In the genomic region with DNA sequence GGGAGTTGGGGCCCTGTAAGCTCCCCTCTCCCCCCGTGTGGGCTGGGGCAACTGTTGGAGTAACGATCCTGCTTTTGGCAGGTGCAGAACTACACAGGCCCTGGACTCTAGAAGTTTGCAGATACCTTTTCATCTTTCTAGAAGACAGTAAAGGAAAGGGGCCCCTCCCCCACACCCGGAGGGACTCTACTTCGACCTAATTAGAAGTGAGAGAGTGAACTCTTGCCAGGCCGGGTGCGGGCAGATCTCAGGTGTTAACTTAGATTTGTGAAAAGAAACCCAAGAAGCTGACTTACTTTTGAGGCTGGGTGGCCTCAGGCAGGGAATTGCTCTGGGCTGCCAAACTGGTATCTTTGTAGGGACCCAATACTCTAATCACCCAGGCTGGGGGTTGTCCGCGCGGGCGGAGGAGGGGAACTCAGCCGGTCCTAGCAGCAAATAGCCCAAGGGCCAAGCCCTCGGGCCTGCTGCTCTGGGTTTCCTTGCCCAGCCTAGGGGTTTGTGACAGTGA, we compare ENCODE assay signal across 8 mouse cellular contexts. TPM values are rescaled to one million over a fixed set of nuclear protein-coding genes. Genes with fewer than 3 reads are reported as not detected.
DNase-seq lines count a peak whose midpoint lies in the region; ATAC-seq lines count a peak whose summit lies in the region.

No protein-coding gene starts in this region.

- H3K27me3 ChIP-seq in megakaryocyte, embryonic 14.5 days (replicated peaks), result peaks cover 74% of the 10 kb centered on the region
- H3K27me3 ChIP-seq in heart, embryonic 14.5 days (ENCODE audit: control insufficient read depth, insufficient read depth, low read length), result no peaks in the 10 kb centered on the region
- H3K27me3 ChIP-seq in midbrain, embryonic 12.5 days, result peaks cover 27% of the 10 kb centered on the region

- H3K4me3 ChIP-seq in megakaryocyte, embryonic 14.5 days (replicated peaks), result peak overlapping the region; percentile 91
- H3K4me3 ChIP-seq in heart, embryonic 14.5 days (ENCODE audit: control insufficient read depth in 1 of 2, insufficient read depth in 1 of 2, low read depth in 1 of 2, low read length in 2 of 2), result peak overlapping the region; percentile 64 to 91
- H3K4me3 ChIP-seq in midbrain, embryonic 12.5 days, result peak overlapping the region; percentile 76

- H3K4me1 ChIP-seq in megakaryocyte, embryonic 14.5 days, result peaks cover 26% of the 10 kb centered on the region
- H3K4me1 ChIP-seq in heart, embryonic 14.5 days (ENCODE audit: control insufficient read depth in 2 of 2, insufficient read depth in 2 of 2, low read length in 2 of 2), result peaks cover 27 to 34% of the 10 kb centered on the region in 2 experiments
- H3K4me1 ChIP-seq in midbrain, embryonic 12.5 days, result peaks cover 45% of the 10 kb centered on the region

- H3K27ac ChIP-seq in heart, embryonic 14.5 days (replicated peaks in 1 of 2; ENCODE audit: control insufficient read depth in 1 of 2, insufficient read depth in 1 of 2, low read depth in 2 of 2, low read length in 2 of 2), result peak overlapping the region; percentile 78 to 92
- H3K27ac ChIP-seq in midbrain, embryonic 12.5 days (replicated peaks), result peak overlapping the region; percentile 96

- under 1% methylated on average over 12 of the region's 12 CpGs for WGBS in heart, embryonic 14.5 days
- under 1% methylated on average over 12 of the region's 12 CpGs for WGBS in midbrain, embryonic 12.5 days

- H3K4me2 ChIP-seq in heart, embryonic 14.5 days (ENCODE audit: low read length), result peak overlapping the region; percentile 86
- H3K4me2 ChIP-seq in midbrain, embryonic 12.5 days (replicated peaks), result peak overlapping the region; percentile 91

- peaks cover 22% of the 10 kb centered on the region for H3K9me3 ChIP-seq in megakaryocyte, embryonic 14.5 days
- 0 out of 2 replicates have a peak, but pooled peaks cover 4% of the 10 kb centered on the region for H3K9me3 ChIP-seq in heart, embryonic 14.5 days (ENCODE audit: control insufficient read depth, low read length)
- no peaks in the 10 kb centered on the region for H3K9me3 ChIP-seq in midbrain, embryonic 12.5 days

- peak; percentile 48 to 62 for DNase-seq in cerebellum, postnatal 25 days
- DNase-seq in kidney, postnatal 14 days, result peak; percentile 69
- no peak for DNase-seq in adipocyte (ENCODE audit: low spot score)
- DNase-seq in ovary, postnatal 36 days (ENCODE audit: low spot score), result no peak

- peak overlapping the region; percentile 97 for H3K9ac ChIP-seq in heart, embryonic 14.5 days (ENCODE audit: low read length)
- H3K9ac ChIP-seq in midbrain, embryonic 12.5 days (replicated peaks), result peak overlapping the region; percentile 88

- ATAC-seq in megakaryocyte, adult 5-6 weeks (ENCODE audit: poor library complexity, severe bottlenecking), result no peak
- no peak for ATAC-seq in heart, embryonic 14.5 days (ENCODE audit: insufficient number of reproducible peaks, insufficient read depth, low FRiP score, low read depth)
- ATAC-seq in midbrain, embryonic 12.5 days (ENCODE audit: low FRiP score, low read depth), result peak; percentile 17

- H3K36me3 ChIP-seq in megakaryocyte, embryonic 14.5 days (replicated peaks; ENCODE audit: low read length), result no peaks in the 10 kb centered on the region
- peaks cover 13% of the 10 kb centered on the region for H3K36me3 ChIP-seq in heart, embryonic 14.5 days (ENCODE audit: control insufficient read depth, insufficient read depth, low read length)
- H3K36me3 ChIP-seq in midbrain, embryonic 12.5 days, result peaks cover 18% of the 10 kb centered on the region

RNA-seq across cellular contexts. Expression of gene Hunk, which starts 1.4 kb away (rescaled TPM):
- polyA plus RNA-seq in megakaryocyte, embryonic 14.5 days (2012; ENCODE audit: insufficient read depth, low replicate concordance), result 0.07 TPM in 1 of 2 replicates, not detected in the other
- not detected in 2 replicates for total RNA-seq in megakaryocyte, adult 5-6 weeks (2015)
- 0.04 TPM in 1 of 2 replicates, not detected in the other for total RNA-seq in megakaryocyte, adult 5-6 weeks (2017)
- 9.7 and 10.4 TPM in 2 replicates for polyA plus RNA-seq in heart, embryonic 14.5 days (2014; fragmentation: Nextera tagmentation; extraction: Ambion mirVana)
- polyA plus RNA-seq in midbrain, embryonic 12.5 days (2016; fragmentation: Nextera tagmentation; extraction: Ambion mirVana), result 15.0 and 15.7 TPM in 2 replicates

Comparison
In these comparisons a context has a peak if more than half of its experiments do, and no peak if none do; other contexts are left out.
1. DNase-seq: peak in cerebellum, postnatal 25 days (2 of 2) and kidney, postnatal 14 days (single experiment); none in adipocyte (single experiment) and ovary, postnatal 36 days (single experiment).
2. RNA of gene Hunk, which starts 1.4 kb away (polyA plus RNA-seq): 15.0 to 15.7 TPM in midbrain, embryonic 12.5 days and 9.7 to 10.4 TPM in heart, embryonic 14.5 days; 0.07 TPM in megakaryocyte, embryonic 14.5 days; every median in the first group is over 10 times any median in the second.
3. Peak in every context shown above with its lines, with median percentiles within 50 percentile points of each other: H3K4me3 ChIP-seq.